Mouse (Mus musculus) layer of hippocampus, adult 9-10 months (tissue): ENCODE data around the gene Zfp513.
"Not testable (repeated sequence)": the region's sequence is repeated elsewhere in the genome, so short reads cannot be mapped to it uniquely, and the experiment has no call there.

Experiments
- DNase-seq: peaks from one replicate; pipeline ENCODE4 v3.0.0; 2022; ENCODE audit warnings: low spot score

Gene Zfp513

DNA sequence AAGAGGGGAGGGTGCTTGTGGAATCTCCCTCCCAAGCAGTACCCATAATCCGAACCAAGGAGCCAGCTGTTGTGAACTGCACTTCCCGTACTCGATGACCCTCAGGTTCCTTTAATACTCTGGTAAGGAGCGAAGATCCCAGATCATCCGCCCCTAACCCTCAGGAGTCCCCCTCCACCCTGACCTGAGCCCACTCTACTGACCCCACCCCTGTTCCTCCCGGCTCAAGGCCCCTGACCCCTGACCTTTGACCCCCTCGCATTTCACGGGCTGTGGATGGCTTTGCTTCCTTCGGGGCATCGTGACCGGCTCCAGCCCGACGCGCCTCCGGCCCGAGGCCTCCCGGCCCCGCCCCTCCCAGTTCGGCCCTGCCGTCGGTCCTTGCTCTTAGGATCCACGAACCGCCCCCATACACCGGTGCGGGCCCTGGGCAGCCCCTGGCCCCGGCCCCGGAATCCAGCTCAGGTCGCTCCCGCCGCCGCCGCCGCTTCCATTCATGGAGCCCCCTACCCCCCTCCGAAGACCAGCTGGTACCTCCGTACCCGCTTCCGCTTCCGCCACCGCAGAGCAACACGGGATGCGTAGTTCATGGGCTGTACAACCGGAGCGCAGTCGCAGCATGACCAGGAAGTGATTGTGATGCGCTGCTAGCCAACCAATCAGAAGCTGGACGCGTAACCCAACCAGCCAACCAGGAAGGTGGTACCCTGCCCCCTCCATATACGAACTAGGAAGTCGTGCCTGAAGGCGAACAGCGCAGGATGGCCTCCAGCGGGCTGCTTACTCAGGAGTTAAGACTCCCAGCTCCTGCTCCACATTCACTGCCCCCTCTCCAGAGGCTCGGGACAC is at the start of gene Zfp513:
TSS of gene Zfp513 (minus strand) at position 562 of the 849 bp plus-strand sequence.
- peak; percentile 94 for DNase-seq

DNA sequence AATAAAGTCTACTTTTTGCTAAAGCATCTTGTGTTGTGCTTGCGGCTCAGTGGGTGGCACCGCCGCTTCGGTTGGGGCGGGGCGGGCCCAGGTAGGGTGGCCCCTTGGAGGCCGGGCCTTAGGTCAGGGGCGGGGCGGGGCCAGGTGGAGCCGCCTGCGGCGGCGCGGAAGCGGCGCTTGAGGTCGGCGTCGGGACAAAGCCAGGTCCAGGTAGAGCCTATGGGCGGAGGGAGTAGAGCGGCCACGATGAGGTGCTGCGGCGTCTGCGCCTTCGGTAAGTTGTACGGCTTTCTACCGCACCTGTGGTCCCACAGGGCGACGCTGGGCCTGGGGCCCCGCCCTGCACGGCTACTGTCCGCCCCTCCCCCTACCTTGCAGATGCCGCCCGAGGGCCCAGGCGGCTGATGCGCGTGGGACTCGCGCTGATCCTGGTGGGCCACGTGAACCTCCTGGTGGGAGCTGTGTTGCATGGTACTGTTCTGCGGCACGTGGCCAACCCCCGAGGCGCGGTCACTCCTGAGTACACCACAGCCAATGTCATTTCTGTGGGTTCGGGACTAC is 49.5 kb upstream of the Zfp513 start, which contains the start of gene Krtcap3:
TSS of gene Krtcap3 (plus strand) at position 151 of the 561 bp plus-strand sequence.
- no peak for DNase-seq

DNA sequence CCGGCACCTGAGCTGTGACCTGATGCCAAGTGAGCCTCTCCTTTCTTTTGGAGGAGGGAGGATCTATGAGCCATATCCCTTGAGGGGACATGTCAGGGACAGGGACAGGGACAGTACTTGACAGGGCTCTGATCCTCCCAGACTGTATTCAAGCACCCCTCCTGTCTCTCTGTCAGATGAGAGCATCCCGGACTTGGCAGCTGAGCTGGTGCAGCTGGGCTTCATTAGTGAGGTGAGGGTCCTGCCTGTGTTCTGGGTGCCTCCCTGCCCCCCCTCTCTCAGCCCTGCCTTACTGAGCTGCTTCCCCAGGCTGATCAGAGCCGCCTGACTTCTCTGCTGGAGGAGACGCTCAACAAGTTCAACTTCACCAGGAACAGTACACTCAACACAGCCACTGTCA is 48.6 kb upstream of the Zfp513 start:
- DNase-seq: no peak

DNA sequence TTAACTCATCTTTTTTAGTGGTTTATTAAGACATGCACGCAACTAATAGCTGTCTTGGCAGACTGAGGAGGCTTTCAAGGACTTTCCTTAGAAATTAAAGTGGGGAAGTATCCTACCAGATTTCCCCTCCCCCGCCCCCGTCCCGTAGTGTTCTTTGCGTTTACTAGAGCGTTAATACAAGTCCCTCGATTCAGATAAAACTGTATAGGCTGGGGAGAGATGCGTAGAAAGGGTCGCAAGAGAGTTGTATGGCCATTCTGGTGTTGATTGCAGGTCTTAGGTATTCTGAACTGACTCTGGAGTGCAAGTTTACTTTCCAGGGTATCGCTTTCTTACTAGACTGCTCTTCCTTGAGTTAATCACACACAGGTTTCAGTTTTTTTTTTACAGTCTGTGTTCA is 40.1 kb upstream of the Zfp513 start:
- DNase-seq: no peak

DNA sequence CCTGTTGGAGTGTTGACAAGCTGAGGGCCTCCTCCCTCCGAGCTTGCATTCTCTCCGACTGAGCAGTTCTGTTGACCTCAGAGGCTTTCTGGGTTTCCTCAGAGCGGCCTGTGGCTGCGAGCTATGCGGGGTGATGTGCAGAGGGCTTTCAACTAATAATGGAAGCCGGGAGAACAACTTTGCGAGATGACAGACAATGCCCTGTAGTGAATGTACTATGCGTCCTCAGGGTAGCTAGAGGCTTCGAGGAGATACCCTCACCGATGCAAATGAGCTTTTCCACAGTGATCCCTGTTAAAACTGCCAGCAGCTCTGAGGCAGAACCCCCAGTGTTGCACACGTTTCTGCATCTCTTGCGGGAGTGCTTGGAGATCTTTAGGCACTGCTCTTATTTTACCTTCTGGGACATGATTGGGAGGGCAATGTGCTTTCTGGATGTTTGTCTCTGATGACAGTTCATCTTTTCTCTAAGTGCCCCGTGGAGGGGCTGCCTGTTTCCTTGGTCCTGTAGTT is 39.5 kb upstream of the Zfp513 start:
- DNase-seq: no peak

DNA sequence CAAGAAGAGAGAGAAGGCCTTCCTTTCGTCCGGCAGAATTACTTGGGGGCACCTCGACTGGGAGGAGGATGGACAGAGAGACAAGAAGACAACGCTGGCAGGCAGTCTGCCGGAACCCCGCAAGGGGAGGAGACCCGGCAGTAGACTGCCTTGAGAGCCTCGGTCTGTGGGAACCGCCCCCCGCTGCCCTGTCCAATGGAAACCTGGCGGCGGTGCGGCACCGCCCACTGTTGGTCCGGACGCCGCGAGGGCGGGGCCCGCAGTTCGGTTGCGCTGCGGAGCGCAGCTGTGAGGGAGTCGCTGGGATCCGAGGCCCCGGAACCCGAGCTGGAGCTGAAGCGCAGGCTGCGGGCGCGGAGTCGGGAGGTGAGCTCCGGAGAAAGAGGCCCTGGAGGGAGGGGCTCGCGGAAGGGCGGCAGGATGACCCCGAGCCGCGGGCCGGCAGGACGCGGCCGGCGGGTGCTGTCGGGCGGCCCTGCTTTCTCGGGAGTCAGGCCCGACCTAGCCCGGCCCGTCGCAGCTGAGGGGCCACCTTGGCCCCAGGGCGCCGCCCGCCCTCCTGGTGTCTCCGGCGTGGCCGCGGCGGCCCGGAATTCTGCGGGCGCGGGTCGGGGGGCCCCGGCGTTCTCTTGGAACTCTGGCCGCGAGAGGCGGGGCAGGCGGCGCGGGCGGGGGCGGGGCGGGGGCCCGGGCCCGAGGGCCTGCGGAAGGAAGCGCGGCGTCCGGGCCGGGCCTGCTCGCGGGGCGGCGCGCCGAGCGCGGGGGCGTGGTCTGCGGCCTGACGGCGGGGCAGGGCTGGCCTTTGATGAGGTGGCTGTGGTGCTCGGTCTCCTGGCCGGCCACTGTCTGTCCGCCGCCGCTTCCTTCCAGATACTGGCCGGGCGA is 38.8 kb upstream of the Zfp513 start, which contains the start of the genes Nrbp1 and Gm9970:
TSS of gene Nrbp1 (plus strand) at position 228 of the 885 bp plus-strand sequence.
TSS of gene Gm9970 (minus strand) at position 596 of the 885 bp plus-strand sequence.
- peak; percentile 83 for DNase-seq

DNA sequence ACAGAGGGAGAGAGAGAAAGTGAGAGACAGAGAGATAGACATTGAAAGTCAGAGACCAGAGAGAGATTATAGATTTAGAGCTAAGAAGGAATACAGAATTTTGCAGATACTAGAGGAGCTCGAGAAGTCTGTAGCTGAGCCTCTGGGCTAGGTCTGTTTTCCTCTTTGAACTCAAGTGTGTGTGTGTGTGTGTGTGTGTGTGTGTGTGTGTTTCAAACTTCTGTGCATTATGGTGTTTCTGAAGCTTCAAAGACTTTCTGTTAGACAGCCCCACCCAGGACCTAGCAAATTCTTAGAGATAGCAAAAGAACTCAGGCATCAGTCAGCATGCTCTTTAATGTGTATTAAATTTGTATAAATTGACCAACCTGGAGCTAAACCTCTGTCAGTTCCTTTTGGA is 24.5 kb upstream of the Zfp513 start:
- no peak for DNase-seq

DNA sequence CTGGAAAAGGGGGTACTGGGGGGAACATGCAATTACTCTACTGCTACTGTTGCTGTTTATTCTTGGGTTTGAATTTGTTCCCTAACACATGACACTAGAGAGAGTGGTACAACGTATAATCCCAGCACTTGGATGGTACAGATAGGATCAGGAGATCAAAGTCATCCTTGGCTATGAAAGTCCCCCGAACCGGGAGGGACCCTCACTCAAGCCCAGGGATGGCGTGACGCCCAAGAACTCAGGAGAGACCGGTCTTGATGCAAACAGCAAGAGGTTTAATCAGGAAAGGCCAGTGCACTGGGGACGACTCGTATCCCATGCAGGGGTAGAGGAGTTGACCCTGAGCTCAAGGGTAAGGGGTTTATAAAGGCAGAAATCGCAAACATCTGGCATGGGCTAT is 20.6 kb upstream of the Zfp513 start:
- no peak for DNase-seq

DNA sequence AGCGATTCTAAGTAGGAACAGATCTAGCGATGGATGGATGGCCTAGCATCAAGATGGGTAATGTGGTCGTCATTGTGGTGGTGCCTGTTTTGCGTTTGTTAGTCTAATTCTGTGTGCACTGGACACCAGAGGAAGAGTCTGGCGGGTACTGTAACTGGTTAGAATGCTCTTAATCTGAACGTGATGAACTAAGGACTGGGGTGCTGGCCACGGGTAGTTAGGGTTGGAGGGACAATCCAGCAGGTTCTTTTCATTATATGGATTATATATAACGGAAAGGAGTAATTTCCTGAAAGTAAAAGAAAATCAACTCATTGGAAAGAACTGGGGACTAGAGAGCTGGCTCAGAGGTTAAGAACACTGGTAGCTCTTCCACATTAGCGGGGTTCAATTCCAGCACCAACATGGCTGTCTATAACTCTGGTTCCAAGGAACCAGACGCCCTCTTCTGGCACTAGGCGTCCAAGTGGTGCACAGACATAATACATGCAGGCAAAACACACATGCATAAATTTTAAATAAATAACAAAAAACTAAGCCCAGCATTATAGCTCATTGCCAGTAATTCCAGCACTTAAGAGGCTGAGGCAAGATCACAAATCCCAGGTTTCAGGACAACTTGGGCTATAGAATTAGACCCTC is 19.3 kb upstream of the Zfp513 start:
- no peak for DNase-seq

DNA sequence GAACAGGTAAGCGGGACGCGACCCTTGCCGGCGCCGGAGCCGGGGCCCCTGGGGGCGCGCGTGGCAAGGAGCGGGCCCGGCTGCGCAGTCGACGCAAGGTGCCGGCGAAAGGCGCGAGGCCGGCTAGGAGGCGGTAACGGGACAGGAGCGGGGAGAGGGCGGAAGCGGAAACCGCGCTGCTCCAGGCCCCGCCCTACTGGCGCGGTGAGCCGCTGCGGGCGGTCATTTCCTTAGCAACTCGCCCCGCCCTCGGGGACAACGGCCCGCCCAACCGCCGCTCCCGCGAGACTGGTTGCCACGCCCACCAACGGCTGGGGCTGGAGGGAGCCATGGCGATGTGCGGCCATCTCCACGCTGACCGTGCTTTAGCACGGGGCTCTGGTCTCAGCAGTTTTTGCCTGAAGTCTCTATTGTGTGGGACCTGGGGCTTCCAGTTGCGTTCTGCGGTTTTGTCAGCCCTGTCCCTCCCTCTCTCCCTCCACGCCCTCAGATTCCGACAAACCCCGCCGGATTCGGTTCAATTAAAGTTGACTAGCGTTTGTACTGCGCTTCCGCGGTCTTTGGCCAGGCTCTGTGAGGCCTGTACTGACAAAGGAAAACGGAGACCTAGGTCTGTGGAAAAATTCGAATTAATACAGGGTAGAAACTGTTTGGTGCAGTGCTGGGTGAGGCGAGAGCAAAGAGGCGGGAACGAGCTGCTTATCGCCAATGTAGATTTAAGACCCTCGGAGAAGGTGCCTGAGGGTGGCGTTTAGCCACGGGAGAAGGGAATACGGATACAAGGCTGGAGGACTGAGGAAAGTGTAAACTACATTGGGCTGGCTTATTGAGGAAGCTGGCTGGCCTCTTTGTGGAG is 18.6 kb upstream of the Zfp513 start, which contains the start of gene Ppm1g:
TSS of gene Ppm1g (minus strand) at position 240 of the 856 bp plus-strand sequence.
- DNase-seq: peak; percentile 79

DNA sequence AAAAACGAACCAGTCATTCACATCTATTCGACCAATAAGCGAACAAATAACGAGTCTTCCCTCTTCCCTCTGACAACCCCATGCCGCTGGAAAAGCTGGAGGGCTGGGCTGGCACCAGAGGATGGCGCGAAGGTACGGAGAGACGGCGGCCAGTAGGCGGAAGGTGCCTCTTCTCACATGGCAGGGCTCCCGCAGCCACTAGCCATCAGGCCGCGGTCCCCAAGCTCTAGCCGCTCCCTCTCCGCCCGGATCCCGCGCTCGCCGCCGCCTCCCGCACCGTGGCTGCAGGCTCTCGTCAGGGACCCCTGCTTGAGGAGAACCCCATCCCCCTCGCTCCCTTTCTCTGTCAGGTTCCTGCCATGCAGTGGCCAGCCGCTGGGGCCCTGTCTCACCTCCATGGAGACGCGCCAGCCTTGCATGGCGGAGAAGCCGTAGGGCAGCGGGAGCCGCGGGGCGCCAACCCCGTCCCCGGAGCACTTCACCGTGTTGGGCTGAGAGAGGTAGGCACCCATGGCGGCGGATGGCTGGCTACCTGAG is 17.9 kb upstream of the Zfp513 start:
- DNase-seq: no peak

DNA sequence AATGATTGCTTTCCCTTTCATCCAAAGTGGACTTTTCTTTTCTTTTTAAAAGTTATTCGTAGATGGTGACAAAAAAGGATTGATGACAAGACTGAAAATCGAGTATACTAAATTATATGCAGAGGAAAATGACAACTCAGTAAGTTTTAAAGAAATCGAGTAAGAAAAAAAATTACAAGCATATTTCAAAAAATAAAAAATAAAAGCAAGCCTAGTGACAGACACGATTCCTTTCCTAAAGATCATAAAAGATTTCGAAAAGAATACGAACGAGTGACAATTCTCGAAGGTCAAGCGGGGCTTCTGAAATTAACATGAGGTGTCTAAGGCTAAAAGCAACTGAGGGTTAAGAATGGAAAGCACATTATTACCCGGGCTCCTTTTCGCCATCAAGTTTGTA is 17.4 kb upstream of the Zfp513 start:
- DNase-seq: no peak

DNA sequence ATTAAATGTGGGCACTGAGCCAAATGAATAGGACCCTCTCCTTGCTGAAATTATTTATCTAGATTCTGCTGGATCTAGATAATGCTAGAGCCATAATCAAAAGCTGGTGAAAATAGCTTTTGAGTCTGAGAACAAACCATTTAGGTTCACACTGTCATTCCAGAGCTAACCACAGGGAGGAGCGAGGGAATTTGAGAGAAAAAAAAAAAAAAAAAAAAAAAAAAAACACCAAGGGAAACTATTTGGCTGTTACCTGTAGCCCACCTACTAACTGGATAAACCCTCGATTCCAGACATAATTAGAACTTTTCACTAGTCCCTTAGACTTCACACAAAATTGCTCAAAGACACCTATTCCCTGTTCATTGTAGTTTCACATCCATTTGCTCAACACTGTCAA is 17.0 kb upstream of the Zfp513 start:
- DNase-seq: no peak

DNA sequence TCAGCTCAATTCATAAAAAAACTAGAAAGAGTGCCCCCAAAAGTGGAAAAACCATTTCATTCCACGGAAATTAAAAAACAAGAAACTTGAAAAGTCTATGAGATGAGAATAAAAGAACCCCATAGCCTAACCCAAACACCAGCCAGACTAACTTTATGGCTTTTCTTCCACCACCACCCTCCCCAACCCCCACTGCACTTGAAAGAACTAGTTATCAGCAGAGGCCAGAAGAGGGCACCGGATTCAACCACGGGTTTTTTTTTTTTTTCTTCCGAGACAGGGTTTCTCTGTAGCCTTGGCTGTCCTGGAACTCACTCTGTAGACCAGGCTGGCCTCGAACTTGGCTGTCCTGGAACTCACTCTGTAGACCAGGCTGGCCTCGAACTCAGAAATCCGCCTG is 16.2 kb upstream of the Zfp513 start:
- DNase-seq: no peak

DNA sequence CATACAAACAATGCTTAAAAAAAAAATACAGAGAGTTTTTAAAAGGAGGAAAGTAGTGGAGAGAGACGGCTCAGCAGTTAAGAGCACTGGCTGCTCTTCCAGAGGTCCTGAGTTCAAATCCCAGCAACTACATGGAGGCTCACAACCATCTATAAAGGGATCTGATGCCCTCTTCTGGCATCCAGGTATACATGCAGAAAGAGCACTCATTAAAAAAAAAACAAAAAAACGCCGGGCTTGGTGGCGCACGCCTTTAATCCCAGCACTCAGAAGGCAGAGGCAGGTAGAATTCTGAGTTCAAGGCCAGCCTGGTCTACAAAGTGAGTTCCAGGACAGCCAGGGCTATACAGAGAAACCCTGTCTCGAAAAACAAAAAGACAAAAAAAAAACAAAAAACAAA is 14.5 kb upstream of the Zfp513 start:
- DNase-seq: not testable (repeated sequence)

DNA sequence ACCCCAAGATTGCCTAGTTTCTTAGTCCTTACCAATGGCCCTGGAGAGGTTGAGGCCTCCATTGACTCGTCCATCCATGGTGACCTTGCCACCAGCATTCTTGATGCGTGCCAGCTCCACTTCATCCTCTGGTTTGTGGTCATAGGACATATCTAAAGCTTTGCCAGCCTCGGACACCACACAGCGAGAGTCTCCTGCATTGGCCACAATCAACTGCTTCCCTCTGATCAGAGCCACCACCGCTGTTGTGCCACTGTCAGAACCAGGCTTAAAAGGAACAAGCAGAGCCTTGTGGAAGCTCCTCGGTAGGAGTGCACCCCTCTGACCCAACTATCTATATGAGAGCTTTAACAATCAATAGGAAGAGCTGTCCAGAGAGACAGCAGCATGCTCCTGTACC is 2.3 kb upstream of the Zfp513 start:
- no peak for DNase-seq

DNA sequence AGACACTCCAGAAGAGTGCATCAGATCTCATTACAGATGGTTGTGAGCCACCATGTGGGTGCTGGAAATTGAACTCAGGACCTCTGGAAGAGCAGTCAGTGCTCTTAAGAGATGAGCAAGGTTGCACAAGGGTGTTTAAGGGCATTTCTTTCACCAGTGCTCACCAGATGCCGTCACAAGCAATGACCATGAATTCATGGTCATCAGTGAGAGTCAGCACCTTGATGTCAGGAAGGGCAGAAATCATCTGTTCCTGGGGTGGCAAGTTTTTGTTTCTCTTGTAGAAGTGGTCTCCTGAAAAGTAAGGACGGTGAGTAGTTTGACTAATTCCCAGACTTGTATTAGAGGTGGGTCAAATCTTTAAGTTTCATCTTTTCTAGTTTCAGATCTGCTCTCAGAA is 1.8 kb upstream of the Zfp513 start:
- DNase-seq: no peak

DNA sequence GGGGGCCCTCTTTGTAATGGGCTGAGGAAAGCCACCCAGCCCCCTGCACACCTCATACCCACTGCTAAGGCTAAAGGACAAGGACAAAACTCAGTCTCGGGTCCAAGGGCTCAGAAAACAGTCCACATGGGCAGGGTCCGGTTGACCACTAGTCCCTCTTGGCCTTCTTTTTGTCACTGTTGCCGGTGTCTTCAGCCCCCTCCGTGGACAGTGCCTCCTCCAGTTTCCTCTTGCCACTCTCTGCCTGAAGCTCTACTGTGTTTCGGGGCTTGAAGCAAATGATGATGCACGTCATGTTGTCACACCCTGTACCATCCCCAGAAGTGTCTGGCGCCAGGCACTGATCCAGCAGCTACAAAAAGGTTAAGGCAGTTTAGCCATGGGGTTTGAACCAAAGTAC is 830 bp upstream of the Zfp513 start:
- no peak for DNase-seq

DNA sequence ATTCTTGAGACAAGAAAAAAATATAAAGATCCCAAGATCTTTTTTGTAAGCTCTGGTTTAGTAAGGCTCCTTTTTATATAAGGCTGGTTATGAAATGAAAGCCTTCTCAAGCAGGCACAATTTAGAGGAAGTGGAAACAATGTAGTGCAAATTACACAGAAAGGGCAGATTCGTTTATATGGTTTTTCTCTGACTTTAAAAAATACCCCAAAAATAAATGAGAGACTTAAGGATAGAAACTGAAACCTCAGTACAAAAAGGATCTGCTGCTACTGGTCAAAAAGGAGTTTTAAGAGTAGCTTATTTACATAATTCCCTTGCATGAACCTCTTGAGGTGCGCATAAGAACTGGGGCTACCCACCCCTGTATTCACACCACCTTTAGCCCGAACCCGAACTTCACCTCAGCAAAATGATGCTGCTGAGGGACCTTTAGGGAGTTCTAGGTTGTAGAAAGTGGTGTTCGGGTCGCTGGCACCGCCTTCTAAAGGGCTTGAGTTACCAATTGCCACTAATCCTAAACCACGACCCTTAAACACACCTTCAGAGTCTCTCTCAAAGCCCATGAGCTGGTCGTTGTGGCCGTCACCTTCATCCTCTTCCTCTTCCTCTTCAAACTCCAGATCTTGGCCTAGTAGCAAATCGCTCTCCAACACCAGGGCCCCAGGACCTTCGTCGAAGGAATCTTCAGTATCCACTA is 911 bp downstream of the Zfp513 start:
- DNase-seq: no peak

DNA sequence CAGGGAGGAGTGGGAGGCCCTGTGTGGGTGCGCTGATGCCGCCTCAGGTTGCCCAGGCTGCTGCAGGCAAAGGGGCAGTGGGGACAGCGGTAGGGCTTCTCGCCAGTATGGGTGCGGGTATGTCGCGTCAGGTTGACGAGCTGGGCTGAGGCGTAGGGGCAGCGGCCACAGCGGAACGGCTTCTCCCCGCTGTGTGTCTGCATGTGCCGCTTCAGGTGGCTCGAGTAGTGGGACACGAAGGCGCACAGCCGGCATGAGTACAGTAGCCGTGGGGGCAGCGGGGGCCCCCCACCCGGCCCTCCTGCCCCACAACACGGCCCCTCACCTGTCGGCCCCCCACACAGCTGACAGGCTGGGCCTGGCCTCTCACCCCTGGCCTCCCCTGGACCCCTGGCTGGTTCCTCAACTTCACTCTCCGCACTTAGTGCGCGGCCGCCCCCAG is 1.8 kb downstream of the Zfp513 start:
- DNase-seq: no peak
